Mouse (Mus musculus) left cerebral cortex, adult 2 months (tissue): ENCODE data around the gene Olfr651. TPM values are rescaled to one million over a fixed set of nuclear protein-coding genes. Genes with fewer than 3 reads are reported as not detected.
"Not testable (repeated sequence)": the region's sequence is repeated elsewhere in the genome, so short reads cannot be mapped to it uniquely, and the experiment has no call there.

Experiments
- DNase-seq, 2 experiments: peaks; one replicate each; pipeline ENCODE4 v3.0.0; 2021 to 2022; ENCODE audit warnings: low spot score in 2 of 2, mixed read lengths in 1 of 2; ENCODE audit errors: extremely low spot score in 1 of 2
- H3K27ac ChIP-seq: fragments of 200-600 bp; 2 replicates; pipeline ENCODE4 v1.8.1; 2022
- H3K4me3 ChIP-seq: fragments of 200-600 bp; 2 replicates; pipeline ENCODE4 v1.8.1; 2022
- CTCF ChIP-seq: fragments of 200-600 bp; IDR thresholded peaks from 2 replicates; pipeline ENCODE4 v1.8.1; 2022; ENCODE audit warnings: antibody characterized with exemption, mild to moderate bottlenecking, moderate library complexity
- intact Hi-C: fragments of 180-260 bp; cut with DNase I; formaldehyde crosslinking; loops from one replicate; pipeline ENCODE4 v1.15.1; 2025
- long read RNA-seq, 2 experiments: library from polyadenylated mRNA; stranded (forward); transcript quantifications; one replicate each; pipeline ENCODE4 v2.0.0; 2021; ENCODE audit warnings: borderline mapping rate in 2 of 2
- total RNA-seq, 2 experiments: library from RNA; stranded (reverse); gene quantifications; 2 replicates each; pipeline ENCODE4 v1.2.3; 2021

Gene Olfr651
- total RNA-seq, result not detected
- long read RNA-seq, experiment 1, result 0 reads
- long read RNA-seq, experiment 2, result 0 reads

- intact Hi-C loops, result no loop called here
- no peak for DNase-seq
- Histone ChIP-seq H3K4me3 (no peak within 1 kb of the TSS), H3K27ac (no peak within 1 kb of the TSS)
- TF ChIP-seq CTCF, result no peak
Measured at GRCm38 (mm10) chr7:104549833-104550232, at the start of gene Olfr651. Gene Olfr651, plus strand, starts transcription at chr7:104550133.

- DNase-seq, H3K27ac ChIP-seq, H3K4me3 ChIP-seq, intact Hi-C loops: not testable (repeated sequence)
Measured at GRCm38 (mm10) chr7:104501186-104501585, 48.7 kb upstream of the Olfr651 start.

- intact Hi-C loops, result no loop called here
- DNase-seq, result no peak
- TF ChIP-seq CTCF, result no peak
- Histone ChIP-seq H3K27ac (no peak overlapping the region), H3K4me3 (peak overlapping the region; percentile 19; the same call in 1 of the 2 replicates)
Measured at GRCm38 (mm10) chr7:104501589-104502371, 48.2 kb upstream of the Olfr651 start.

- DNase-seq, H3K4me3 ChIP-seq, intact Hi-C loops, H3K27ac ChIP-seq: not testable (repeated sequence)
- peak; percentile 10 for TF ChIP-seq CTCF
Measured at GRCm38 (mm10) chr7:104507421-104508065, 42.4 kb upstream of the Olfr651 start, which contains the start of gene Trim30d. Gene Trim30d, minus strand, starts transcription at chr7:104507849.

GRCm38 (mm10) chr7:104552700-104553099 is 2.8 kb downstream of the Olfr651 start:
- Histone ChIP-seq H3K27ac (no peak overlapping the region), H3K4me3 (no peak overlapping the region)
- TF ChIP-seq CTCF, result no peak
- intact Hi-C loops, result no loop called here
- no peak for DNase-seq

GRCm38 (mm10) chr7:104560601-104561000 is 10.7 kb downstream of the Olfr651 start, which contains the start of gene Olfr652:
Gene Olfr652, plus strand, starts transcription at chr7:104560901.
- Histone ChIP-seq H3K27ac (no peak within 1 kb of the TSS), H3K4me3 (no peak within 1 kb of the TSS)
- TF ChIP-seq CTCF, result no peak
- no peak for DNase-seq
- intact Hi-C loops, result no loop called here

- intact Hi-C loops, result no loop called here
- Histone ChIP-seq H3K27ac (no peak within 1 kb of the TSS), H3K4me3 (no peak within 1 kb of the TSS)
- no peak for DNase-seq
- no peak for TF ChIP-seq CTCF
Measured at GRCm38 (mm10) chr7:104577014-104577413, 27.1 kb downstream of the Olfr651 start, which contains the start of gene Olfr653. Gene Olfr653, plus strand, starts transcription at chr7:104577314.

- no peak overlapping the region for H3K4me3 ChIP-seq
- DNase-seq, result no peak
- TF ChIP-seq CTCF, result no peak
- no peak overlapping the region for H3K27ac ChIP-seq
- intact Hi-C loops, result no loop called here
Measured at GRCm38 (mm10) chr7:104580846-104581245, 30.9 kb downstream of the Olfr651 start.

- H3K27ac ChIP-seq, result no peak overlapping the region
- DNase-seq, result no peak
- no peak for TF ChIP-seq CTCF
- no peak overlapping the region for H3K4me3 ChIP-seq
- intact Hi-C loops, result no loop called here
Measured at GRCm38 (mm10) chr7:104581429-104581828, 31.5 kb downstream of the Olfr651 start.

GRCm38 (mm10) chr7:104586725-104587124 is 36.8 kb downstream of the Olfr651 start, which contains the start of gene Olfr654:
Gene Olfr654, plus strand, starts transcription at chr7:104587025.
- no peak for DNase-seq
- intact Hi-C loops, result no loop called here

GRCm38 (mm10) chr7:104588274-104588673 is 38.3 kb downstream of the Olfr651 start:
- intact Hi-C loops, result no loop called here
- H3K4me3 ChIP-seq, result no peak overlapping the region
- H3K27ac ChIP-seq, result no peak overlapping the region
- DNase-seq, result no peak
- TF ChIP-seq CTCF, result no peak

More at GRCm38 (mm10) chr7:104586725-104587124, 36.8 kb downstream of the Olfr651 start, which contains the start of gene Olfr654:
- no peak for TF ChIP-seq CTCF
- Histone ChIP-seq H3K4me3 (no peak within 1 kb of the TSS), H3K27ac (no peak within 1 kb of the TSS)

GRCm38 (mm10) chr7:104601679-104602078 is 51.7 kb downstream of the Olfr651 start, which contains the start of gene Olfr655:
Gene Olfr655, minus strand, starts transcription at chr7:104601779.
- DNase-seq, result no peak
- Histone ChIP-seq H3K4me3 (no peak within 1 kb of the TSS), H3K27ac (no peak within 1 kb of the TSS)
- intact Hi-C loops, result no loop called here
- TF ChIP-seq CTCF, result no peak
